Mouse (Mus musculus): ENCODE measurements around the gene AC109138.7.

DNA sequence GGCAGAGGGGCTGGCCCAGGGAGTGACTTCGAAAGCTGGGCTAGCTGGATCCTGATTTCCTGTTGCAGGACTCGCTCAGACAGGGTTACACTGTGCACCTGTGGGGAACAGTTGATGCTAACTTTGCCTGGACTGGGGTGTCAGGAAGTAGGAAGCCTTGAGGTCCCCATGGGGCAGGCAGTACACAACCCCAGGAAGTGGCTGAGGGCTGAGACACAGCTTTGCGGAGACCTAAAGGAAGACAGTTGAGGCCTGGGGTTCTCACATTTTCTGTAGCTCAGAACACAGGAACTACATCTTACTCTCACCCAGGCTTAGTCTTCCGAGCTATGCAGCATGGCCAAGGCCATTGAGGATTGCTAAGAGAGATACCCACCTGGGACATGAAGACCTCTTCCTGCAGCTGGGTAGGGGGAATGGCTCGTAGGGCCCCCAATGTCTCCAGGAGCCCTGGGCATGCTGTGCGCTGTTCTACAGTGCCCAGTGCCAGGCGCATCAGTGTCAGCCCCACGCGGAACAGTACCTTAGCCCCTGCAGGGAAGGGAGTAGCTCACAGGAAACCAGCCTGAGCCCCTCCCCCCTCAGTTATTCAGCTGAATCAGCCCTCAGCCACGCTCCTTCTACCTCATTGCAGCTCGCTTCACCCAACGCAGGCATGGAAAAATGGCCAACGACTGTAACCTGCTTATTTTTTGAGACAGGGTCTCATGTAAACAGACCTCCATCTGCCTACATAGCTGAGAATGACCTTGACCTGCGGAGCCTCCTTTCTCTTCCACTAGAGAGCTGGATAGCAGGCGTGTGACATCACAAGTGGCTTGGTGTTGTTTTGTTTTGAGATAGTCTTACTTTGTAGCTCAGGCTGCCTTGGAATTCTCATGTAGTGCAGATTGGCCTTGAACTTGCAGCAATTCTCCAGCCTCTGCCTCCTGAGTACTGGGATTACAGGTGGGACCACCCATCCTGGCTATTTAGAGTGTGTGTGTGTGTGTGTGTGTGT lies 28.9 kb upstream of the AC109138.7 start:
- TF ChIP-seq POLR2A (IDR thresholded peaks at IDR 0.05; ENCODE audit: borderline replicate concordance, extremely low read depth, insufficient read depth, insufficient read length, poor library complexity, severe bottlenecking) (no peak), CTCF (IDR thresholded peaks at IDR 0.05; ENCODE audit: borderline replicate concordance, extremely low read depth, insufficient read depth, insufficient read length) (no peak)

Data from brain, embryonic 14.5 days (tissue).